13 mouse cellular contexts compared by ENCODE assay signal in genomic region chr12:98884515-98884914, GRCm38 (mm10). TPM values are rescaled to one million over a fixed set of nuclear protein-coding genes. Genes with fewer than 3 reads are reported as not detected.
DNase-seq lines count a peak whose midpoint lies in the region; ATAC-seq and TF ChIP-seq lines count a peak whose summit lies in the region.
"Had no signal": no experiment of that assay in that cellular context is flagged by ENCODE, and none has a peak within 500 bp of the region (broad histone marks: within the 10 kb centered on the region; RNA-seq: fewer than 3 reads in every experiment).

No protein-coding gene starts in this region.

- H3K9me3 ChIP-seq in limb, embryonic 14.5 days (ENCODE audit: control insufficient read depth, low read length), result no peaks in the 10 kb centered on the region
- no peaks in the 10 kb centered on the region for H3K9me3 ChIP-seq in limb, embryonic 10.5 days (replicated peaks)
- H3K9me3 ChIP-seq: hindbrain, embryonic 13.5 days; limb, embryonic 13.5 days had no signal

- WGBS in limb, embryonic 14.5 days, result 2% methylated on average over 1 of the region's 1 CpGs
- WGBS in limb, embryonic 10.5 days, result 3% methylated on average over 1 of the region's 1 CpGs

- H3K9ac ChIP-seq in limb, embryonic 14.5 days (ENCODE audit: low read depth, low read length, severe bottlenecking), result no peak overlapping the region
- H3K9ac ChIP-seq: hindbrain, embryonic 13.5 days; limb, embryonic 13.5 days had no signal

- no peak for TF ChIP-seq POLR2A in limb, embryonic 14.5 days (IDR thresholded peaks at IDR 0.05; ENCODE audit: borderline replicate concordance, extremely low read depth, insufficient read depth, insufficient read length)

- peak; percentile 17 for DNase-seq in cerebellum, adult 9-10 months
- DNase-seq in cerebellum, postnatal 14 days, result no peak
- peak; percentile 73 for DNase-seq in limb, embryonic 14.5 days (ENCODE audit: low spot score)
- DNase-seq in limb, embryonic 10.5 days (ENCODE audit: low spot score), result no peak
- DNase-seq in MEL-GATA-1-ER (ENCODE audit: extremely low read depth, low read depth), result peak; percentile 44
- DNase-seq in adrenal gland, postnatal 25 days, result no peak
- no peak for DNase-seq in frontal cortex, postnatal 14 days (ENCODE audit: low spot score in 2 of 2)
- DNase-seq: cerebellum, adult 11 months; gastrocnemius, postnatal 14 days had no signal

- H3K36me3 ChIP-seq in limb, embryonic 14.5 days (ENCODE audit: control insufficient read depth, insufficient read depth, low read length), result no peaks in the 10 kb centered on the region
- H3K36me3 ChIP-seq in limb, embryonic 10.5 days, result no peaks in the 10 kb centered on the region
- H3K36me3 ChIP-seq: hindbrain, embryonic 13.5 days; limb, embryonic 13.5 days had no signal

- no peaks in the 10 kb centered on the region for H3K27me3 ChIP-seq in limb, embryonic 14.5 days (ENCODE audit: control insufficient read depth, insufficient read depth, low read length)
- H3K27me3 ChIP-seq in limb, embryonic 10.5 days (ENCODE audit: low read depth, poor library complexity, severe bottlenecking), result no peaks in the 10 kb centered on the region
- H3K27me3 ChIP-seq: hindbrain, embryonic 13.5 days; limb, embryonic 13.5 days had no signal

- H3K4me2 ChIP-seq in limb, embryonic 14.5 days (replicated peaks; ENCODE audit: low read depth, low read length, severe bottlenecking), result no peak overlapping the region
- H3K4me2 ChIP-seq: hindbrain, embryonic 13.5 days; limb, embryonic 13.5 days; midbrain, embryonic 11.5 days had no signal

- ATAC-seq in limb, embryonic 14.5 days (ENCODE audit: low FRiP score, low read depth), result no peak
- peak; percentile 80 for ATAC-seq in megakaryocyte-erythroid progenitor cell, adult 5-6 weeks (replicated peaks; ENCODE audit: low FRiP score, low TSS enrichment, poor library complexity, severe bottlenecking)

- no peak overlapping the region for H3K4me3 ChIP-seq in limb, embryonic 14.5 days (replicated peaks; ENCODE audit: low read length)
- no peak overlapping the region for H3K4me3 ChIP-seq in limb, embryonic 10.5 days
- H3K4me3 ChIP-seq: hindbrain, embryonic 13.5 days; limb, embryonic 13.5 days had no signal

- no peaks in the 10 kb centered on the region for H3K4me1 ChIP-seq in limb, embryonic 14.5 days (ENCODE audit: control insufficient read depth, insufficient read depth, low read length)
- no peaks in the 10 kb centered on the region for H3K4me1 ChIP-seq in limb, embryonic 10.5 days
- H3K4me1 ChIP-seq: hindbrain, embryonic 13.5 days; limb, embryonic 13.5 days had no signal

- H3K27ac ChIP-seq in limb, embryonic 14.5 days (replicated peaks; ENCODE audit: low read depth, low read length), result no peak overlapping the region
- no peak overlapping the region for H3K27ac ChIP-seq in limb, embryonic 10.5 days
- H3K27ac ChIP-seq: hindbrain, embryonic 13.5 days; limb, embryonic 13.5 days had no signal

RNA-seq across cellular contexts. Expression of gene Eml5, which starts 16.8 kb away (rescaled TPM):
- polyA plus RNA-seq in limb, embryonic 14.5 days (2012; rRNA removed), result 3.1 and 4.6 TPM in 2 replicates
- polyA plus RNA-seq in limb, embryonic 14.5 days (2014; fragmentation: Nextera tagmentation; extraction: Ambion mirVana), result 2.3 and 2.6 TPM in 2 replicates
- polyA plus RNA-seq in limb, embryonic 10.5 days (2016; fragmentation: Nextera tagmentation; extraction: Ambion mirVana), result 1.6 and 1.8 TPM in 2 replicates
- 4.8 and 10.7 TPM in 2 replicates for total RNA-seq in megakaryocyte-erythroid progenitor cell, adult 5-6 weeks (2014; fragmentation: Nextera tagmentation)
- total RNA-seq in megakaryocyte-erythroid progenitor cell, adult 5-6 weeks (2017), result 3.1 and 18.0 TPM in 2 replicates
- total RNA-seq in adrenal gland, postnatal 25 days (2021), result 22.9 and 41.2 TPM in 2 replicates

RNA-seq across cellular contexts. Expression of gene Ttc8, which starts 35.9 kb away (rescaled TPM):
- polyA plus RNA-seq in limb, embryonic 14.5 days (2012; rRNA removed), result 40.8 and 42.4 TPM in 2 replicates
- 23.9 and 31.1 TPM in 2 replicates for polyA plus RNA-seq in limb, embryonic 14.5 days (2014; fragmentation: Nextera tagmentation; extraction: Ambion mirVana)
- 25.5 and 32.6 TPM in 2 replicates for polyA plus RNA-seq in limb, embryonic 10.5 days (2016; fragmentation: Nextera tagmentation; extraction: Ambion mirVana)
- 7.4 and 14.5 TPM in 2 replicates for total RNA-seq in megakaryocyte-erythroid progenitor cell, adult 5-6 weeks (2014; fragmentation: Nextera tagmentation)
- 0.70 and 16.3 TPM in 2 replicates for total RNA-seq in megakaryocyte-erythroid progenitor cell, adult 5-6 weeks (2017)
- total RNA-seq in adrenal gland, postnatal 25 days (2021), result 29.0 and 35.5 TPM in 2 replicates

Comparison
In these comparisons a context has a peak if more than half of its experiments do, and no peak if none do; other contexts are left out.
1. DNase-seq: peak in cerebellum, adult 9-10 months (single experiment), limb, embryonic 14.5 days (single experiment) and MEL-GATA-1-ER (single experiment); none in cerebellum, postnatal 14 days (0 of 2), limb, embryonic 10.5 days (single experiment), adrenal gland, postnatal 25 days (single experiment) and frontal cortex, postnatal 14 days (0 of 2).